Mouse (Mus musculus): ENCODE measurements around the gene Pkdrej.

Gene Pkdrej

GRCm38 (mm10) chr15:85765022-85765421, 56.5 kb downstream of the Pkdrej start:
- DNase-seq = no peak

All from cerebellum, adult 18-20 months (tissue).